Comparison of ENCODE assay signal across 10 mouse cellular contexts in genomic region chr11:72564232-72564807, GRCm38 (mm10). TPM values are rescaled to one million over a fixed set of nuclear protein-coding genes. Genes with fewer than 3 reads are reported as not detected.
DNase-seq lines count a peak whose midpoint lies in the region; ATAC-seq and TF ChIP-seq lines count a peak whose summit lies in the region.
"Had no signal": no experiment of that assay in that cellular context is flagged by ENCODE, and none has a peak within 500 bp of the region (broad histone marks: within the 10 kb centered on the region; RNA-seq: fewer than 3 reads in every experiment).

No protein-coding gene starts in this region.

- 26% methylated on average over 6 of the region's 6 CpGs for WGBS in forebrain, embryonic 12.5 days
- WGBS in kidney, adult 2 months: 17% methylated on average over 6 of the region's 6 CpGs

- in situ Hi-C loops in Patski (cut with MboI; ENCODE audit: low pct_unique_long_range_greater_than_20kb): loop anchor here (10.0 kb wide), 1 partner anchor 350 kb away; the partner anchor contains the start of gene Med31

- peak; percentile 47 for ATAC-seq in Patski
- 0 out of 2 replicates have a peak, but pooled peaks have one; percentile 27 for ATAC-seq in forebrain, embryonic 12.5 days (ENCODE audit: low FRiP score)
- peak; percentile 65 for ATAC-seq in megakaryocyte-erythroid progenitor cell, adult 5-6 weeks (replicated peaks; ENCODE audit: low FRiP score, low TSS enrichment, poor library complexity, severe bottlenecking)

- DNase-seq in left cerebral cortex, adult 2 months (ENCODE audit: extremely low spot score in 1 of 2, low spot score in 2 of 2): no peak
- DNase-seq in left cerebral cortex, postnatal 36 days (ENCODE audit: low spot score in 2 of 2): no peak
- no peak for DNase-seq in Patski (ENCODE audit: low read depth, low spot score)
- peak; percentile 55 for DNase-seq in kidney, adult 2 months
- no peak for DNase-seq in yolk sac, embryonic 10.5 days (ENCODE audit: low spot score)
- DNase-seq in gastrocnemius, adult 8-10 months (ENCODE audit: low spot score in 2 of 2): no peak

- no peaks in the 10 kb centered on the region for H3K36me3 ChIP-seq in forebrain, embryonic 12.5 days (replicated peaks)
- no peaks in the 10 kb centered on the region for H3K36me3 ChIP-seq in kidney, adult 2 months (ENCODE audit: control insufficient read depth, insufficient read depth, low read length)
- H3K36me3 ChIP-seq: midbrain, embryonic 12.5 days had no signal

- POLR2A ChIA-PET in Patski (lab: Charles Lee): no interaction called here

- no peak overlapping the region for H3K27ac ChIP-seq in left cerebral cortex, adult 2 months
- no peak overlapping the region for H3K27ac ChIP-seq in forebrain, embryonic 12.5 days
- no peak overlapping the region for H3K27ac ChIP-seq in kidney, adult 2 months (ENCODE audit: insufficient read depth, low read depth, low read length)
- H3K27ac ChIP-seq: midbrain, embryonic 12.5 days had no signal

- intact Hi-C loops in left cerebral cortex, adult 2 months (cut with DNase I): loop anchor here (1.0 to 5.0 kb wide), 3 partner anchors 92 to 135 kb away; partner anchors contain the start of gene Mybbp1a
- intact Hi-C loops in left cerebral cortex, postnatal 36 days (cut with DNase I): loop anchor here (5.0 kb wide), 3 partner anchors 127 to 342 kb away; partner anchors contain the start of gene Ggt6

- TF ChIP-seq CTCF in left cerebral cortex, adult 2 months (IDR thresholded peaks at IDR 0.05): peak; percentile 91
- peak; percentile 85 for TF ChIP-seq CTCF in Patski (IDR thresholded peaks at IDR 0.05)
- TF ChIP-seq CTCF in kidney, adult 2 months (conservative IDR thresholded peaks at IDR 0.05; ENCODE audit: insufficient read depth, insufficient read length, low read depth, low read length): peak; percentile 44

- no peak overlapping the region for H3K4me3 ChIP-seq in left cerebral cortex, adult 2 months
- H3K4me3 ChIP-seq in forebrain, embryonic 12.5 days (replicated peaks): no peak overlapping the region
- no peak overlapping the region for H3K4me3 ChIP-seq in kidney, adult 2 months (ENCODE audit: insufficient read depth, low read depth, low read length)
- H3K4me3 ChIP-seq: erythroblast, embryonic 14.5 days; midbrain, embryonic 12.5 days had no signal

- no peaks in the 10 kb centered on the region for H3K4me1 ChIP-seq in forebrain, embryonic 12.5 days
- no peaks in the 10 kb centered on the region for H3K4me1 ChIP-seq in kidney, adult 2 months (ENCODE audit: control insufficient read depth, insufficient read depth, low read length)
- H3K4me1 ChIP-seq: midbrain, embryonic 12.5 days had no signal

- no peak overlapping the region for H3K9ac ChIP-seq in forebrain, embryonic 12.5 days
- H3K9ac ChIP-seq: midbrain, embryonic 12.5 days had no signal

- TF ChIP-seq POLR2A in kidney, adult 2 months (IDR thresholded peaks at IDR 0.05; ENCODE audit: low read depth, low read length): no peak

- no peaks in the 10 kb centered on the region for H3K9me3 ChIP-seq in forebrain, embryonic 12.5 days
- H3K9me3 ChIP-seq: midbrain, embryonic 12.5 days had no signal

- CTCF ChIA-PET in Patski (lab: Charles Lee): interaction anchor here (0.6 to 3.8 kb wide), 17 partner anchors 35 to 220 kb away, joined by 3 to 24 read pairs (median 3); partner anchors contain the start of genes Ggt6 and Spns2

- H3K4me2 ChIP-seq in forebrain, embryonic 12.5 days: no peak overlapping the region
- H3K4me2 ChIP-seq: midbrain, embryonic 12.5 days had no signal

- no peaks in the 10 kb centered on the region for H3K27me3 ChIP-seq in Patski
- H3K27me3 ChIP-seq in forebrain, embryonic 12.5 days: no peaks in the 10 kb centered on the region
- no peaks in the 10 kb centered on the region for H3K27me3 ChIP-seq in kidney, adult 2 months (replicated peaks; ENCODE audit: control insufficient read depth, insufficient read depth, low read length)
- H3K27me3 ChIP-seq: midbrain, embryonic 12.5 days had no signal

RNA-seq across cellular contexts. Expression of gene Spns3, which starts 14.0 kb away (rescaled TPM):
- total RNA-seq in left cerebral cortex, adult 2 months (2021): under 1 TPM; 0.38 to 0.47 TPM
- total RNA-seq in left cerebral cortex, postnatal 36 days (2021): under 1 TPM; 0.17 to 0.57 TPM
- polyA plus RNA-seq in Patski (2021): 7.8 TPM
- not detected in 2 replicates for polyA plus RNA-seq in forebrain, embryonic 12.5 days (2016; fragmentation: Nextera tagmentation; extraction: Ambion mirVana)
- 8.9 and 9.4 TPM in 2 replicates for polyA plus RNA-seq in kidney, adult 2 months (2012; rRNA removed)
- 9.2 and 14.0 TPM in 2 replicates for total RNA-seq in megakaryocyte-erythroid progenitor cell, adult 5-6 weeks (2014; fragmentation: Nextera tagmentation)
- 3.8 and 7.1 TPM in 2 replicates for total RNA-seq in megakaryocyte-erythroid progenitor cell, adult 5-6 weeks (2017)
- under 1 TPM in 3 of 4 experiments, not detected in 1; 0.29 to 0.38 (median 0.31) TPM for total RNA-seq in gastrocnemius, adult 8-10 months (2022)

RNA-seq across cellular contexts. Expression of gene Ube2g1, which starts 42.8 kb away (rescaled TPM):
- 10 to 100 TPM; 51.2 to 52.2 TPM for total RNA-seq in left cerebral cortex, adult 2 months (2021)
- 10 to 100 TPM; 50.7 to 59.0 TPM for total RNA-seq in left cerebral cortex, postnatal 36 days (2021)
- 53.6 TPM for polyA plus RNA-seq in Patski (2021)
- polyA plus RNA-seq in forebrain, embryonic 12.5 days (2016; fragmentation: Nextera tagmentation; extraction: Ambion mirVana): 106 and 113 TPM in 2 replicates
- polyA plus RNA-seq in kidney, adult 2 months (2012; rRNA removed): 8.4 and 8.9 TPM in 2 replicates
- 27.1 and 37.5 TPM in 2 replicates for total RNA-seq in megakaryocyte-erythroid progenitor cell, adult 5-6 weeks (2014; fragmentation: Nextera tagmentation)
- total RNA-seq in megakaryocyte-erythroid progenitor cell, adult 5-6 weeks (2017): 35.6 and 54.0 TPM in 2 replicates
- total RNA-seq in gastrocnemius, adult 8-10 months (2022): 100 to 1,000 TPM in 1 of 4 experiments, 10 to 100 TPM in 3; 76.7 to 101 (median 81.9) TPM
